Mouse (Mus musculus): Measurements from ENCODE around the gene Ror1. TPM values are rescaled to one million over a fixed set of nuclear protein-coding genes. Genes with fewer than 3 reads are reported as not detected.

Gene Ror1
- polyA plus RNA-seq, 1 experiment = 0.06 TPM

- Histone ChIP-seq H3K4me3 (no peak overlapping the region), H3K36me3 (ENCODE audit: control insufficient read depth, insufficient read depth) (no peaks in the 10 kb centered on the region), H3ac (ENCODE audit: control insufficient read depth, insufficient read length) (no peak overlapping the region), H3K4me2 (ENCODE audit: low read depth) (no peak overlapping the region), H3K79me2 (ENCODE audit: control insufficient read depth, insufficient read depth) (no peaks in the 10 kb centered on the region), H3K27me3 (ENCODE audit: control insufficient read depth, insufficient read depth, insufficient read length) (no peaks in the 10 kb centered on the region)
- no peak for TF ChIP-seq MAX (IDR thresholded peaks at IDR 0.05; ENCODE audit: low read depth)
- TF ChIP-seq E2F4 (IDR thresholded peaks at IDR 0.05; ENCODE audit: insufficient read depth) = no peak
- TF ChIP-seq CEBPB (IDR thresholded peaks at IDR 0.05; ENCODE audit: insufficient read depth, poor library complexity, severe bottlenecking) = no peak
- no peak for TF ChIP-seq REST (IDR thresholded peaks at IDR 0.05; ENCODE audit: insufficient read depth, insufficient read length)
- TF ChIP-seq USF1 (IDR thresholded peaks at IDR 0.05; ENCODE audit: low read depth) = no peak
- no peak for TF ChIP-seq POLR2A (IDR thresholded peaks at IDR 0.05; ENCODE audit: insufficient read length, low read depth)
- TF ChIP-seq MYOD1 (IDR thresholded peaks at IDR 0.05; ENCODE audit: control insufficient read depth in 1 of 3, insufficient read length in 2 of 3, low read depth in 2 of 3) = no peak
- no peak for TF ChIP-seq TCF3 (IDR thresholded peaks at IDR 0.05; ENCODE audit: insufficient read length, low read depth)
- TF ChIP-seq TCF12 (IDR thresholded peaks at IDR 0.05; ENCODE audit: insufficient read depth, poor library complexity, severe bottlenecking) = no peak
- no peak for TF ChIP-seq SRF (IDR thresholded peaks at IDR 0.05; ENCODE audit: control insufficient read depth, insufficient read length, low read depth)
- TF ChIP-seq MYOG (IDR thresholded peaks at IDR 0.05; ENCODE audit: control insufficient read depth in 1 of 3, insufficient read depth in 1 of 3, insufficient read length in 2 of 3, low read depth in 2 of 3) = no peak
- no peak for TF ChIP-seq POLR2AphosphoS2 (IDR thresholded peaks at IDR 0.05; ENCODE audit: insufficient read length, low read depth)
Observed at GRCm38 (mm10) chr4:100118676-100119075, 23.1 kb downstream of the Ror1 start.

DNA sequence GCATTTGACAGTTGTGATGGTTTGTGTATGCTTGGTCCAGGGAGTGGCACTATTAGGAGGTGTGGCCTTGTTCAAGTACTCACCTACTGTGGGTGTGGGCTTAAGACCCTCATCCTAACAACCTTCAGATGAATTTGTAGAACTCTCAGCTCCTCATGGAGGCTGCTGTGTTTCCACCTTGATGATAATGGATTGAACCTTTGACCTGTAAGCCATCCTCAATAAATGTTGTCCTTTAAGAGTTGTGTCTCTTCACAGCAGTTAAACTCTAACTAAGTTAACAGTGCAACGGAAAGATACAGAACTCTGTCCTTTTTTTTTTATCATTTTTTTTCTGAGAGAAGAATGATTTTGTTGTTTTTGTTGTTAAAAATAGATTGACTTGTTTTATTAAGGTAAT is 23.8 kb downstream of the Ror1 start:
- Histone ChIP-seq H3K79me2 (ENCODE audit: control insufficient read depth, insufficient read depth) (no peaks in the 10 kb centered on the region), H3K4me2 (ENCODE audit: low read depth) (no peak overlapping the region), H3K4me3 (no peak overlapping the region), H3K27me3 (ENCODE audit: control insufficient read depth, insufficient read depth, insufficient read length) (no peaks in the 10 kb centered on the region), H3K36me3 (ENCODE audit: control insufficient read depth, insufficient read depth) (no peaks in the 10 kb centered on the region), H3ac (ENCODE audit: control insufficient read depth, insufficient read length) (no peak overlapping the region)
- TF ChIP-seq USF1 (IDR thresholded peaks at IDR 0.05; ENCODE audit: low read depth) (no peak), E2F4 (IDR thresholded peaks at IDR 0.05; ENCODE audit: insufficient read depth) (no peak), MAX (IDR thresholded peaks at IDR 0.05; ENCODE audit: low read depth) (no peak), POLR2A (IDR thresholded peaks at IDR 0.05; ENCODE audit: insufficient read length, low read depth) (no peak), MYOD1 (IDR thresholded peaks at IDR 0.05; ENCODE audit: control insufficient read depth in 1 of 3, insufficient read length in 2 of 3, low read depth in 2 of 3) (no peak), TCF12 (IDR thresholded peaks at IDR 0.05; ENCODE audit: insufficient read depth, poor library complexity, severe bottlenecking) (no peak), POLR2AphosphoS2 (IDR thresholded peaks at IDR 0.05; ENCODE audit: insufficient read length, low read depth) (no peak), TCF3 (IDR thresholded peaks at IDR 0.05; ENCODE audit: insufficient read length, low read depth) (no peak), MYOG (IDR thresholded peaks at IDR 0.05; ENCODE audit: control insufficient read depth in 1 of 3, insufficient read depth in 1 of 3, insufficient read length in 2 of 3, low read depth in 2 of 3) (no peak), SRF (IDR thresholded peaks at IDR 0.05; ENCODE audit: control insufficient read depth, insufficient read length, low read depth) (no peak), REST (IDR thresholded peaks at IDR 0.05; ENCODE audit: insufficient read depth, insufficient read length) (no peak), CEBPB (IDR thresholded peaks at IDR 0.05; ENCODE audit: insufficient read depth, poor library complexity, severe bottlenecking) (no peak)

GRCm38 (mm10) chr4:100120547-100120946 is 25.0 kb downstream of the Ror1 start:
- Histone ChIP-seq H3K27me3 (ENCODE audit: control insufficient read depth, insufficient read depth, insufficient read length) (no peaks in the 10 kb centered on the region), H3K36me3 (ENCODE audit: control insufficient read depth, insufficient read depth) (no peaks in the 10 kb centered on the region), H3K79me2 (ENCODE audit: control insufficient read depth, insufficient read depth) (no peaks in the 10 kb centered on the region), H3ac (ENCODE audit: control insufficient read depth, insufficient read length) (no peak overlapping the region), H3K4me3 (no peak overlapping the region), H3K4me2 (ENCODE audit: low read depth) (no peak overlapping the region)
- TF ChIP-seq MYOD1 (IDR thresholded peaks at IDR 0.05; ENCODE audit: control insufficient read depth in 1 of 3, insufficient read length in 2 of 3, low read depth in 2 of 3) (no peak), E2F4 (IDR thresholded peaks at IDR 0.05; ENCODE audit: insufficient read depth) (no peak), USF1 (IDR thresholded peaks at IDR 0.05; ENCODE audit: low read depth) (no peak)

GRCm38 (mm10) chr4:100122436-100122835 is 26.8 kb downstream of the Ror1 start:
- TF ChIP-seq POLR2A (IDR thresholded peaks at IDR 0.05; ENCODE audit: insufficient read length, low read depth) (no peak), MAX (IDR thresholded peaks at IDR 0.05; ENCODE audit: low read depth) (no peak), SRF (IDR thresholded peaks at IDR 0.05; ENCODE audit: control insufficient read depth, insufficient read length, low read depth) (no peak), USF1 (IDR thresholded peaks at IDR 0.05; ENCODE audit: low read depth) (no peak), POLR2AphosphoS2 (IDR thresholded peaks at IDR 0.05; ENCODE audit: insufficient read length, low read depth) (no peak), E2F4 (IDR thresholded peaks at IDR 0.05; ENCODE audit: insufficient read depth) (no peak), TCF3 (IDR thresholded peaks at IDR 0.05; ENCODE audit: insufficient read length, low read depth) (no peak), MYOG (IDR thresholded peaks at IDR 0.05; ENCODE audit: control insufficient read depth in 1 of 3, insufficient read depth in 1 of 3, insufficient read length in 2 of 3, low read depth in 2 of 3) (no peak), TCF12 (IDR thresholded peaks at IDR 0.05; ENCODE audit: insufficient read depth, poor library complexity, severe bottlenecking) (no peak), REST (IDR thresholded peaks at IDR 0.05; ENCODE audit: insufficient read depth, insufficient read length) (no peak), MYOD1 (IDR thresholded peaks at IDR 0.05; ENCODE audit: control insufficient read depth in 1 of 3, insufficient read length in 2 of 3, low read depth in 2 of 3) (no peak), CEBPB (IDR thresholded peaks at IDR 0.05; ENCODE audit: insufficient read depth, poor library complexity, severe bottlenecking) (no peak)
- H3K27me3 ChIP-seq (ENCODE audit: control insufficient read depth, insufficient read depth, insufficient read length) = no peaks in the 10 kb centered on the region
- no peak overlapping the region for H3ac ChIP-seq (ENCODE audit: control insufficient read depth, insufficient read length)

GRCm38 (mm10) chr4:100123519-100123918 is 27.9 kb downstream of the Ror1 start:
- H3ac ChIP-seq (ENCODE audit: control insufficient read depth, insufficient read length) = no peak overlapping the region
- H3K4me3 ChIP-seq = no peak overlapping the region
- H3K27me3 ChIP-seq (ENCODE audit: control insufficient read depth, insufficient read depth, insufficient read length) = no peaks in the 10 kb centered on the region
- no peak overlapping the region for H3K4me2 ChIP-seq (ENCODE audit: low read depth)
- no peaks in the 10 kb centered on the region for H3K79me2 ChIP-seq (ENCODE audit: control insufficient read depth, insufficient read depth)
- TF ChIP-seq USF1 (IDR thresholded peaks at IDR 0.05; ENCODE audit: low read depth) = no peak
- no peak for TF ChIP-seq POLR2A (IDR thresholded peaks at IDR 0.05; ENCODE audit: insufficient read length, low read depth)
- no peak for TF ChIP-seq REST (IDR thresholded peaks at IDR 0.05; ENCODE audit: insufficient read depth, insufficient read length)
- no peak for TF ChIP-seq CEBPB (IDR thresholded peaks at IDR 0.05; ENCODE audit: insufficient read depth, poor library complexity, severe bottlenecking)
- no peak for TF ChIP-seq TCF12 (IDR thresholded peaks at IDR 0.05; ENCODE audit: insufficient read depth, poor library complexity, severe bottlenecking)
- no peak for TF ChIP-seq MAX (IDR thresholded peaks at IDR 0.05; ENCODE audit: low read depth)
- no peak for TF ChIP-seq TCF3 (IDR thresholded peaks at IDR 0.05; ENCODE audit: insufficient read length, low read depth)
- no peak for TF ChIP-seq MYOD1 (IDR thresholded peaks at IDR 0.05; ENCODE audit: control insufficient read depth in 1 of 3, insufficient read length in 2 of 3, low read depth in 2 of 3)
- no peaks in the 10 kb centered on the region for H3K36me3 ChIP-seq (ENCODE audit: control insufficient read depth, insufficient read depth)

More at GRCm38 (mm10) chr4:100122436-100122835, 26.8 kb downstream of the Ror1 start:
- H3K4me3 ChIP-seq = no peak overlapping the region
- H3K79me2 ChIP-seq (ENCODE audit: control insufficient read depth, insufficient read depth) = no peaks in the 10 kb centered on the region
- no peaks in the 10 kb centered on the region for H3K36me3 ChIP-seq (ENCODE audit: control insufficient read depth, insufficient read depth)
- H3K4me2 ChIP-seq (ENCODE audit: low read depth) = no peak overlapping the region
